Mouse (Mus musculus) bone marrow macrophage, adult 2 months (primary cell): ENCODE results near the gene Prss34.

ENCODE experiments used
- CTCF ChIP-seq: IDR thresholded peaks from 2 replicates; pipeline ENCODE4 v1.5.1; 2012; ENCODE audit warnings: low read depth, mild to moderate bottlenecking, low read length, moderate library complexity
- POLR2A ChIP-seq: IDR thresholded peaks from 2 replicates; pipeline ENCODE4 v1.6.1; 2012; ENCODE audit warnings: mild to moderate bottlenecking, low read depth, low read length, borderline replicate concordance

DNA sequence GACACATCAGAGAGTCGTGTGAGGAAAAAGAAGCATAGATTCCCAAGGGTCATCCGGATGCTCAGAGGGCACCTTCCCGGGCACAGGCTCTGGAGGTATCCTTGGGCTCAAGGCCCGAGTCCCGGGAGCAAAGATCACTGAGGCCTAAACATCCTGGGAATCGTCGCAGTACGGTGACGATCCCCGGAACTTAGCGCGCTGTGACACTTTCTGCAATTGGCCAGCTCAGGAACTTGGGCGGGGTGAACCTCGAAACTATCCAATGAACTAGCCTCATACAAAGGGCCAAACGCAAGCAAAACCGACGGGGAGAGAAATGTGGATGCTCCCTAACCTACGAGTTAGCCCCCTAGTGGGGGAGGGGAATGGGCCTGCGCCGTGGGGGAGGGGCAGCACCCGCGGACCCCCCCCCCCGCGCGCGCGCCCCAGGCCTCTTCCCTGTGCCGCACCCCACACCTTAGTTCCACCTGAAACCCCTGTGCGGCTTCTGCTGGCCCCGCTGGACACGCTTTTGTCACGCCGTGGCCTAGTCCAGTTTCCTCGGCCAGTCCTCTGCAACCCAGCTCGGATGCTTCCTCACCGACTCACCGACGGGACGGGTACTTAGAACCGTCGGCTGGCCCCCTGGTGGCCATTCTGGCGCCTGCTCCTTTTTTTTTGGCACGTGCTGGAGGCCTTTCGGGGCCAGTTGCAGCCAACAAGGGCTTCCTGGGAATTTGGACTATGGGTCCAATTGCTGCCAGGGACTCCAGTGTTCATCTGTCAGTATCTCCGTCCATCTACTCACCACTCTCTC is 24.3 kb upstream of the Prss34 start:
- TF ChIP-seq CTCF, result peak; percentile 76
- no peak for TF ChIP-seq POLR2A
